Mouse (Mus musculus) adrenal gland (tissue): ENCODE data around the gene Rilp.

Experiments
- intact Hi-C: fragments of 180-260 bp; cut with DNase I; formaldehyde crosslinking; loops from one replicate; pipeline ENCODE4 v1.15.1; 2025

Gene Rilp

DNA sequence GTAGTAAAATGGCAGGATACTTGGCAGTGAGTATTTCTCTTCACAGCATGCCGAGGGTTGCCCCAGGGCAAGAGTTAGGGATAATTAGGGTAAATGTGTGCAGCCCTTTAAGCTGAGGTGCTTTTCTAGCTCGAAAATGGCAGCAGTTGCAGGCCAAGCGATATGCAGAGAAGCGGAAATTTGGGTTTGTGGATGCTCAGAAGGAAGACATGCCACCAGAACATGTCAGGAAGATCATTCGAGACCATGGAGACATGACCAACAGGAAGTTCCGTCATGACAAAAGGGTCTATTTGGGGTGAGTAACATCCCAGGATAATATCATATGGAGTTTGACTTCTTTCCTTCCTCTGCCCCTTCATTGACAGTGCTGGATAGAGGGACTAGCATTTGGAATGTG is 22.4 kb upstream of the Rilp start:
- intact Hi-C loops: no loop called here

GRCm38 (mm10) chr11:75494296-75495049 is 15.4 kb upstream of the Rilp start:
- intact Hi-C loops: no loop called here

- intact Hi-C loops: no loop called here
Measured at GRCm38 (mm10) chr11:75498126-75498525, 11.8 kb upstream of the Rilp start.

DNA sequence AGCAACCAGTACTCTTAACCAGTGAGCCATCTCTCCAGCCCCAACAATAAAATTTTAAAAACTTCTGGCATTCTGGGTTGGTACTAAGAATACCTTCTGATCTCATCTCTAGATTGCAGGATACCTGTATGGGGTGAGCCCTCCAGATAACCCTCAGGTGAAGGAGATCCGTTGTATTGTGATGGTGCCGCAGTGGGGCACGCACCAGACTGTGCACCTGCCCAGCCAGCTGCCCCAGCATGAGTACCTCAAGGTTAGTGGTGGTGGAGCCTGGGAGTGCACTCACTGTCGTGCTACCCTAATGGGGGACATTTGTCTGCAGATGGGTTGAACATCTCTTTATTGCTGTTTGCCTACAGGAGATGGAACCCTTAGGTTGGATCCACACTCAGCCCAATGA is 1.7 kb upstream of the Rilp start:
- intact Hi-C loops: no loop called here

DNA sequence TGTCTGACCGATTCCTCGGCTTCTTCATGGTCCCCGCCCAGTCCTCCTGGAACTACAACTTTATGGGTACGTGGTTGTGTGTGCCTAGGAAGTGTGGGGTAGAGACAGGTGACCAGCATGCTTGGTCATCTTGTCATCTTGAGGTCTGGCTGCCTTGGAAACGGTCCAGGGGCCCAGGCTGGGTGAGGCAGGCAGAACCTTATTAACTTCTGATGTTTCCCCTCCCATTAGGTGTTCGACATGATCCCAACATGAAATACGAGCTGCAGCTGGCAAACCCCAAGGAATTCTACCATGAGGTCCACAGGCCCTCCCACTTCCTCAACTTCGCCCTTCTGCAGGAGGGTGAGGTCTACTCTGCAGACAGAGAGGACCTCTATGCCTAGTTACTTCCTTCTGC is 990 bp upstream of the Rilp start:
- intact Hi-C loops: no loop called here

DNA sequence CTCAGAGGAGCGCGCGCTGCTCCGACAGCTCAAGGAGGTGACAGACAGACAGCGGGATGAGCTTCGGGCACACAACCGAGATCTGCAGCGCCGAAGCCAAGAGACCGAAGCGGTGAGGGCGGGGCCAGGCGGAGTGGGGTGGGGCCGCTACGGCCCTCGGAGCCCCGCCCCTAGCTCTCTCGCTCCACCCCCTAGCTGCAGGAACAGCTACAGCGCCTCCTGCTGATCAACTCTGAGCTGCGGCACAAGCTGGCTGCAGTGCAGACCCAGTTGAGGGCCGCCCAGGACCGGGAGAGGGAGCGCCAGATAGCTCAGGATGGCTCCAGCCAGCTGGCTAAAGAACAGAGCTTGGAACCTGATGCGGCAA is 716 bp downstream of the Rilp start:
- intact Hi-C loops: loop anchor here (5.0 kb wide), 2 partner anchors 58 to 108 kb away; partner anchors contain the start of gene Wdr81

GRCm38 (mm10) chr11:75511213-75511612 is 1.3 kb downstream of the Rilp start:
- intact Hi-C loops: loop anchor here (5.0 kb wide), 2 partner anchors 59 to 109 kb away; partner anchors contain the start of gene Wdr81

DNA sequence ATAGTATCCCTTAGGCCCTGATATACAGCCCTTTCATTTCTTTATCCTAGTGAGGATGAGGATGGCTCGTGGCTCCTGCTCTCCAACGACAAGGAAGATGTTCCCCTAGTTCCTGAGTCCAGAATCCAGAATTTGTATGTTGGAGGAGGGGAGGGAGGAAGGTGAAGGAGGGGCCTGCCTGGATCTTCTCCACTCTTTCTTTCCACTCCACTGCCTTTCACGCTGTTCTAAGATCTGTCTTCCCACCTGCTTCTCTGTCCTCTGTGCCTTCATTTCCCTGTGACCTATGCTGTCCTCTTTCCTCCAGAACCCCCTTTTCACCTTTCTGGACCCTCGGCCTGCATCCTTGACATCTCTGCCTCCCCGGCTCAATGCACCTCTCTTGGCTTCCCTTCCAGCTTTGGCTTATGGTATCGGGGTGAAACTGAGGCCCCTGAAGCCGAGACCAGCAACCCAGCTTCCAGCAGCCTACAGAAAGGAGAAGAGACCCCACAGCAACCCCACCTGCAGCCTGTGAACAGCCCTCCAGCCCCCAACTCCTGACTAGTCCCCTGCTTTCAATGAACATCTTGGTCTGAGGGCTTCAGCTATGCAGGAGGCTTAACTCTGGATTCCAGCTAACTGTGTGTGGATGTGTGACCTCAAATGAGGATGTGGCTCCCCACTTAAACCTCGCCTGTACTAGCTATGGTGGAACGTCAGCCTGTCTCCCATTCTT is 2.6 kb downstream of the Rilp start:
- intact Hi-C loops: loop anchor here (5.0 kb wide), 2 partner anchors 60 to 110 kb away; partner anchors contain the start of gene Wdr81

DNA sequence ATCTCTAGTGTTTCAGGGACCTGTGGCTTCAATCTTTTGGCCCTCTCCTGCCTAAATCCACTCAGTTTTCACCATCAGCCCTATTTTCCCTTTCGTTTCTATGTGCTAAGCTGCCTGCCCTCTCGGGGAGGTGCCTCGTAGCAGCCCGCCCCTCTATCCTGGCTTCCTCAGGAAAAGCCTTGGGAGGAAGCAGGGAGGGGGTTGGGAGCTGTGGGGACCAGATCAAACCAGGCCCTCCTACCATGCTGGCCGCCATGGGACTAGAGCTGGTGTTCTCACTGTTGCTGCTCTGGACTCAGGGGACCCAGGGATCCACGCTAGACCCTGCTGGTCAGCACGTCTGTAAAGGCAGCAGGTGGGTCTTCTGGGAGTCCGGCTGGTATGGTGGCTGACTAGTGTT is 3.4 kb downstream of the Rilp start, which contains the start of gene Scarf1:
Gene Scarf1 (plus strand): TSS at position 205 of the 400 bp plus-strand sequence.
- intact Hi-C loops: loop anchor here (5.0 kb wide), 2 partner anchors 61 to 111 kb away; partner anchors contain the start of gene Wdr81

DNA sequence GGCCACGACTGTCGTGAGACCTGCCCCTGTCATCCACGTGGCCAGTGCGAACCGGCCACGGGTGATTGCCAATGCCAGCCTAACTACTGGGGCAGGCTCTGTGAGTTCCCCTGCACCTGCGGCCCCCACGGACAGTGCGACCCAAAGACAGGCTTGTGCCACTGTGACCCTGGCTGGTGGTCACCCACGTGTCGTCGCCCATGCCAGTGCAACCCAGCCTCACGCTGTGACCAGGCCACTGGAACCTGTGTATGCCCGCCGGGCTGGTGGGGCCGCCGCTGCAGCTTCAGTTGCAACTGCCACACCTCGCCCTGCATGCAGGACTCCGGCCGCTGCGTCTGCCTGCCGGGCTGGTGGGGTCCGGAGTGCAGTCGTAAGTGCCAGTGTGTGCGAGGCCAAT is 5.3 kb downstream of the Rilp start:
- intact Hi-C loops: no loop called here

- intact Hi-C loops: no loop called here
Measured at GRCm38 (mm10) chr11:75519834-75520633, 10.1 kb downstream of the Rilp start.

DNA sequence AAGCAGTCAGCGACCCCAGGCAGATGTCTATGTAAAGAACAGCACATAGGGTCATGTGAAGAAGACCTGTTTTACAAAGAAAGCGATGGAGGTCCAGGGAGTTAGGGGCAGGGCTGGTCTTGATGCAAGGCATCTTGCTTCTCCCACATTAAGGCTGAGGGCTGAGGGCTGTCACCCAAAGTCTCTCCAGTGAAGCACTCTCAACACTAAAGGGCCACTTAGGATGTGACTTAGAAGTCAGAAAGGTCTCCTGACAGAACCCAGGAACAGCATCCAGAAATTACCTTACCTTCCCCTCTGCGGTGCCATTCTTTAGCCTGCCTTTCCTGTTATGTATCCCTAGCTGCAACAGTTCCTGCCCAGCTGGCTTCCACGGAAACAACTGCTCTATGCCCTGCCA is 11.7 kb downstream of the Rilp start:
- intact Hi-C loops: no loop called here

- intact Hi-C loops: no loop called here
Measured at GRCm38 (mm10) chr11:75522793-75523192, 12.9 kb downstream of the Rilp start.

DNA sequence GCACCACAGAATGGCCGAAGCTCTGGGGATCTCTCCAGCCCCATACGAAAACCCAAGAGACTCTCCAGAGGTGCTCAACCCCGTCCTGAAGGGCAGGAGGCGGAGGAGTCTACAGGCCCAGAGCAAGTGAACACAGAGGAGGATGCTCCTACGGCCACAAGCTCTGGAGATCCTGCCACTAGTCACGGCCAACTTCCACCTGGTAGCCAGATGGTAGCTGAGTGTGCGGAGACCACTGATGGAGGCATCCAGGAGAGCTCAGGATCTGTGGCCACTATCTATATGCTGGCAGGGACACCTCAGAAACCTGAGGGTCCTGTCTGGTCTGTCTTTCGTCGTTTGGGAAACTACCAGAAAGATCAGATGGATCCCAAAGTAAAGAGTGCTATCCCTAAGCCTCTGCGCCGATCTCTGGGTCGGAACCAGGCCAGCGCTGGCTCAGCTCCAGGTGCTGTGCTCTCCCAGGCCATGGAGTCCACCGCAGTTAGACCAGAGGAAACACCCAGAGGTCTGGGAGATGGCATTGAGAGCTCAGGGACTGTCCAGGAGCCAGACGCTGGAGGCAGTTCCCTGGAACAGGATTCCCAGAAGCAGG is 15.7 kb downstream of the Rilp start:
- intact Hi-C loops: no loop called here

DNA sequence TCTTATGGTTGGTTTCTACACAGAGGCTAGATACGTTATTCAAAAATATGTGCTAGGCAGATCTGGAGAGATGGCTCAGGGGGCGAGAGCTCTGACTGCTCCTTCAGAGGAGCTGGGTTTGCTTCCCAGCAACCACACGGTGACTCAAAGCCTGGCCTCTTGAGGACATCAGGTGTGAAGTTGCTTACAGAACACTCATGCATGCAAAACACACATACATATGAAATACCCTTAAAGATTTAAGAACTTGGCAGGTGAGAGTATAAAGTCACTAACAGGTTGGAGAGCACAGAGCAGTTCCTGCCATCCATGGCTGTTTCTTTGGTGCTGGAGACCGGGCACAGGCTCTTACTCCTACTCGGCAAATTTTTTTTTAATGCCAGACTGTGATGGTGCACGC is 17.0 kb downstream of the Rilp start:
- intact Hi-C loops: no loop called here

- intact Hi-C loops: loop anchor here (1.0 kb wide), 1 partner anchor 44 kb away; no protein-coding TSS in a partner anchor
Measured at GRCm38 (mm10) chr11:75529771-75530170, 19.9 kb downstream of the Rilp start.

DNA sequence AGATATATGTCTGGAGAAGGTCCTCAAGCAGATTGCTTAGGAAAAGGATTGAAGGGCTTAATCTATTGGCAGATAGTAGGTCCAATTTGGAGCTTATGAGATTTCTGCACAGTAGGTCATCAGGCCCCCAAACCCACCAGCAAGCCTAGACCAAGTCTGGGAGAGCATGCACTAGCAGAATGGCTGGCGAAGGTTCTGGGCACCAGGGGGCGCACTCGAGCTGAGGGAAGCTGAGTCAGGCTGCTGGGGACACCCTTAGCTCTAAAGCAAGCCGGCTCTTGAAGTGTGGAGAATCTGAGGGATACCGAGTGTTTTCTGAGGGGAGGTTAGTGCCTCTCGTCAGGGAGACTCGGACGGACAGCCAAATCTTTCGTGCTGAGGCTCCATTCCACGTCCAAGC is 20.4 kb downstream of the Rilp start:
- intact Hi-C loops: loop anchor here (1.0 kb wide), 1 partner anchor 43 kb away; no protein-coding TSS in a partner anchor

GRCm38 (mm10) chr11:75530845-75531373 is 21.0 kb downstream of the Rilp start:
- intact Hi-C loops: loop anchor here (1.0 kb wide), 1 partner anchor 42 kb away; no protein-coding TSS in a partner anchor

DNA sequence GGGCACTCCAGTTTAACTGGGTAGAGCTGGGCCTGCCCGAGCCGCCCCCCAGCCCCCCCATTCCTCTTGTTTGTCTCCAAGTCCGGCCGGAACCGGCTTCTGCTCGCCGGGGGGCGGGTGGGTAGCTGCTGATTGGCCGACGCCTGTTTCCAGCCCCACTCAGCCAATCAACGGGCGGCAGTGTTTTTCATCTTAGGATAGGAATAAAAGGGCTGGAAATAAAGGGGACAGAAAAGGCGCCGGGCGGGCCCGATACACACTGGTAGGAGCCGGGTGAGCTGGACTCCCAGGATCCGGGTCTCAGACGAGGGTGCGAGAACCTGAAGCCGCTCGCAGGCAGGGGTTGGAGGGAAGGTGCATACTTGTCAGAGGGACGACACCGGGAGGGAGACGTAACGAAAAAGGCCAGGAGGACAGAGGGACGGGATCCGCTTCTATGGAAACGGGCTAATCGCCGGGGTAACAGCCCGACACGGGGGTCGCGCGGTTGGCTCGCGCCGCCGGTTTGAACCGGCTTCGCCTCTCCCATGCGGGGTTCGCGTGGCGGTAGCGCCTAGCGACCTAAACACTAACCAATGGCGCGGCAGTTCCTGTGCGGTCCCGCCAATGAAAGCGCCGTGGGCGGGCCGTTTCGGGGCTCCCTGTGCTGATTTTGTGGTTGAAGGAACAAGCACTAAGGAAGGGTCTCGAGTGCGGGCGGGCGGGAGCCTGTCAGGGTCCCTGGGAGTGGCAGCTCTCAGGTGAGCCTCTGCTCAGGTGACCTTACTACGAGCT is 21.8 kb downstream of the Rilp start, which contains the start of gene Slc43a2:
Gene Slc43a2 (plus strand): TSS at position 226 of the 774 bp plus-strand sequence.
- intact Hi-C loops: no loop called here
